Mouse (Mus musculus): Measurements from ENCODE around the gene Lama4. TPM values are rescaled to one million over a fixed set of nuclear protein-coding genes. Genes with fewer than 3 reads are reported as not detected.
A peak's percentile ranks its signal among the peaks of the same experiment; 100 is the strongest.

Lama4 gene
- 83.9 and 85.8 TPM in 2 replicates for polyA plus RNA-seq (2015; fragmentation: Nextera tagmentation; extraction: Ambion mirVana)

DNA sequence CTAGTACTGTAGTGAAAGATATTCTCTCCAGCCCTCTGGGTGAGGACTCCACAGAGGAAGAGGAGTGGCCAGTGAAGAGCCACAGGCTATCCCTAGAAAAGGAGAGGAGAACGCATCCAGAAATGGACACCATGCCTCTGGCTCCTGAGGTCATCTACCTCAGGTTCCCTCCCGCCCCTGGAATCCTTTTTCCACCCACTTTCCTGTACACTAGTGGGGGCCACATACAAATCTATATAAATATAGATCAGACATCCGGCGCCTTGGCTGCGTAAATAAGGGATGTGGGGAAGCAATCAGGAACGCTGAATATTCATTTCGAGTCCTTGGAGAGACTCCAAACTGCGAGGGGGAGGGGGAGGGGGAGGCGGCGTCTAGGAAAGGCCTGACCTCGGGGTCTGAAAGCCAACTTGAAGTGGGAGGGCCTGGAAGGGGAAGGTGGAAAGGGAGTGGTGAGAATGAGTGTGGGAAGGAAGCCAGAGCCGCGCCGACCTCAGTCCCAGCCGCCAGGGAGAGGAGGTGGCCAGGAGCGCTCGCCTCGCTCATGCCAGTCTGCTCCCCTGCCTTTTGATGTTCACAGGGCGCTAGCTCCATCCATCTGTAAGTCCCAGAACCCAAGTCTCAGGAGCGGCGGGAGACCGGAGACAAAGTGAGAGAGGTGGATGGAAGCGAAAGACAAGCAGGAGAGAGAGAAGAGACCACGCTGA lies at the start of gene Lama4:
Gene Lama4, plus strand, starts transcription at position 441 of the 707 bp plus-strand sequence.
- peak within 1 kb of the TSS; percentile 88 for H3K27ac ChIP-seq

GRCm38 (mm10) chr10:38916027-38916617 lies 49.2 kb upstream of the Lama4 start:
- Histone ChIP-seq H3K27me3 (no peaks in the 10 kb centered on the region), H3K9ac (no peak overlapping the region), H3K27ac (no peak overlapping the region), H3K4me1 (0 out of 2 replicates have a peak, but pooled peaks cover 5% of the 10 kb centered on the region), H3K9me3 (no peaks in the 10 kb centered on the region), H3K4me3 (no peak overlapping the region), H3K36me3 (no peaks in the 10 kb centered on the region), H3K4me2 (no peak overlapping the region)
- WGBS = 44% methylated on average over 4 of the region's 4 CpGs
- ATAC-seq (ENCODE audit: insufficient number of reproducible peaks, low FRiP score, low TSS enrichment, low read depth) = no peak

More for the DNA sequence above, at the start of gene Lama4:
- H3K36me3 ChIP-seq = no peaks in the 10 kb centered on the region
- peak; percentile 83 for ATAC-seq (ENCODE audit: insufficient number of reproducible peaks, low FRiP score, low TSS enrichment, low read depth)
- WGBS = 3% methylated on average over 24 of the region's 24 CpGs
- H3K4me3 ChIP-seq = peak within 1 kb of the TSS; percentile 52
- H3K9ac ChIP-seq = peak within 1 kb of the TSS; percentile 49
- peak within 1 kb of the TSS; percentile 54 for H3K4me2 ChIP-seq
- H3K4me1 ChIP-seq = peaks cover 30% of the 10 kb centered on the region
- H3K27me3 ChIP-seq = no peaks in the 10 kb centered on the region
- no peaks in the 10 kb centered on the region for H3K9me3 ChIP-seq

- Histone ChIP-seq H3K9ac (no peak overlapping the region), H3K36me3 (no peaks in the 10 kb centered on the region), H3K9me3 (no peaks in the 10 kb centered on the region), H3K4me2 (no peak overlapping the region), H3K27me3 (no peaks in the 10 kb centered on the region), H3K4me3 (no peak overlapping the region), H3K27ac (no peak overlapping the region), H3K4me1 (no peaks in the 10 kb centered on the region)
- WGBS = 83% methylated on average over 6 of the region's 6 CpGs
- ATAC-seq (ENCODE audit: insufficient number of reproducible peaks, low FRiP score, low TSS enrichment, low read depth) = no peak
These were observed 36.2 kb upstream of the Lama4 start for GRCm38 (mm10) chr10:38928940-38929697.

GRCm38 (mm10) chr10:38944701-38945100 lies 20.6 kb upstream of the Lama4 start:
- ATAC-seq (ENCODE audit: insufficient number of reproducible peaks, low FRiP score, low TSS enrichment, low read depth) = no peak
- no peak overlapping the region for H3K4me3 ChIP-seq
- no peaks in the 10 kb centered on the region for H3K9me3 ChIP-seq
- 44% methylated on average over 2 of the region's 2 CpGs for WGBS
- no peaks in the 10 kb centered on the region for H3K27me3 ChIP-seq
- no peak overlapping the region for H3K27ac ChIP-seq
- no peak overlapping the region for H3K9ac ChIP-seq
- no peaks in the 10 kb centered on the region for H3K4me1 ChIP-seq
- no peaks in the 10 kb centered on the region for H3K36me3 ChIP-seq
- H3K4me2 ChIP-seq = no peak overlapping the region

DNA sequence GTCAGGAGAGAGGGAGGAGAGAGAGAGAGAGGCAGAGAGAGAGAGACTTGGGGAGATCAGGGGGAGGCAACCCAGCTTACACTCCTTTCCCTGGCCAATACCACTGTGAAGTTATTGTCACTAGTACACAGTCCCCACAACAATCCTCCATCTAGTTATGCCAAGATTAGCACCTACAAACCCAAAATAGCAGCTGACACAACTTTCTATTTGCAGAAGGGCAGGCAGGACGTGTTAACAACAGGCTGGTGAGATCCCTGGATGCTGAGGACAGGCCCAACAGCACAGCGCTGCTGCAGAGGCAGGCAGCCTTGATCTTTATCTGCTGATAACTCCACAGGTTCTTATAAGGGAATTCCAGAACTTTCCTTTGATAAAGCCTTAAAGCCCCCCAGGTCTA lies 3.4 kb upstream of the Lama4 start:
- H3K9ac ChIP-seq = no peak overlapping the region
- no peaks in the 10 kb centered on the region for H3K36me3 ChIP-seq
- 33% methylated on average over 2 of the region's 2 CpGs for WGBS
- no peak overlapping the region for H3K27ac ChIP-seq
- H3K9me3 ChIP-seq = no peaks in the 10 kb centered on the region
- no peak for ATAC-seq (ENCODE audit: insufficient number of reproducible peaks, low FRiP score, low TSS enrichment, low read depth)
- H3K4me2 ChIP-seq = no peak overlapping the region
- H3K4me3 ChIP-seq = no peak overlapping the region
- peaks cover 15% of the 10 kb centered on the region for H3K4me1 ChIP-seq
- no peaks in the 10 kb centered on the region for H3K27me3 ChIP-seq

GRCm38 (mm10) chr10:38964719-38965074 lies 618 bp upstream of the Lama4 start:
- H3K36me3 ChIP-seq = no peaks in the 10 kb centered on the region
- peak overlapping the region; percentile 88 for H3K27ac ChIP-seq
- H3K9me3 ChIP-seq = no peaks in the 10 kb centered on the region
- peak; percentile 36; the same call in 1 of the 2 replicates for ATAC-seq (ENCODE audit: insufficient number of reproducible peaks, low FRiP score, low TSS enrichment, low read depth)
- H3K27me3 ChIP-seq = no peaks in the 10 kb centered on the region
- H3K9ac ChIP-seq = no peak overlapping the region
- H3K4me2 ChIP-seq = peak overlapping the region; percentile 54
- WGBS = 65% methylated on average over 4 of the region's 4 CpGs
- H3K4me3 ChIP-seq = no peak overlapping the region
- H3K4me1 ChIP-seq = peaks cover 30% of the 10 kb centered on the region

- Histone ChIP-seq H3K27ac (peak overlapping the region; percentile 88), H3K4me3 (peak overlapping the region; percentile 52), H3K4me2 (peak overlapping the region; percentile 54), H3K36me3 (no peaks in the 10 kb centered on the region), H3K4me1 (peaks cover 30% of the 10 kb centered on the region), H3K27me3 (no peaks in the 10 kb centered on the region), H3K9me3 (no peaks in the 10 kb centered on the region), H3K9ac (peak overlapping the region; percentile 49)
- 5% methylated on average over 14 of the region's 14 CpGs for WGBS
- ATAC-seq (ENCODE audit: insufficient number of reproducible peaks, low FRiP score, low TSS enrichment, low read depth) = peak; percentile 37; the same call in 1 of the 2 replicates
These were observed 542 bp downstream of the Lama4 start for GRCm38 (mm10) chr10:38965857-38966256.

DNA sequence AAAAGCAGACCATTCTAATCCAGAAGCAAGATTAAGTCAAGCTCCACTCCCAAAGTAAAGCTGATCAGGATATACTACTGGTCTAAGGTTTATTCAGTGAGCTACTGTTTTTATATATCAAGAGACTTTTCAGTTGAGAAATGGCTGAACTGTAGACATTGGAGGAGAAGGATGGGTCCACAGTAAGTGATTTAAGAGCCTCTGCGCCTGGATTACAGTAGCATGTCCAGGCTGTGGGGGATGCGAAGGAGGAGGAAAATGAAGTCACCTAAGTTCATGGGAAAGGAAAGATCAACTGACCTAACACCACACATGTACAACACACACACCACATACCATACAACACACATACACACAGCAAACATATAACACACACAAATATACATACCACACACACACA lies 1.3 kb downstream of the Lama4 start:
- peak overlapping the region; percentile 88; the same call in 1 of the 2 replicates for H3K27ac ChIP-seq
- 65% methylated on average over 2 of the region's 2 CpGs for WGBS
- no peak for ATAC-seq (ENCODE audit: insufficient number of reproducible peaks, low FRiP score, low TSS enrichment, low read depth)

DNA sequence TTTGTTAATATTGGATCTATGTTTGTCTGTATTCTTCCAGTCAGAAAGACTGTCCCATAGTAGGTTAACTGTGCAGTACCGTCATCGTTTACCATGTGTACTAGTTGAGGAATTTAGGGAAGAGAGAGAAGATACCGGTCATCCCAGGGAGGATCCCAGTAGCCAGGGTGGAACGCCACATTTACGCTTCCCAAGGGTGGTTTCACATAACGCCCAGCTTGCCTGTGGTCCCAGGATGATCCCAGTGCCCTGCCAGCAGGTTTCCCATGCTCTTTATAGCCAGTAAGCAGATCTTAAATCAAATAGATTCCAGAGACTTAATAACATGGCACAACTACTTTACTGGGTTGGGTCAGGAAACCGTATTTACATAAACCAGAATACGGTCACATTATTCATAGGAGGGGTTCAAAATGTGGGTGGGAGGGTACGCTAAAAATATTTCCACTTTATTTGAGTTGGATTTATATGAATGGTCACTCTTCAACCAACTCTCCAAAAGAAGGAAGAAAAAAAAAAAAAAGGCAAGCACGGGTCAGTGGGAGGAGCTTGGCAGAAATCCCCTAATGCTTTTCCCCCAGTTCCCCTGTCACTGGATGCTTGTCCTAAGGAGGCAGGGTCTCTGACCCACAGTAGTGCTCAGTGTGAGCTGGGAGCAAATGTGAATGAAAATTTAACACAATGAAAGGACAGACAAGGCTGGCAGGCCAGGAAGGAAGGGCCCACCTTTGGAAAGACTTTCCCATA lies 3.2 kb downstream of the Lama4 start:
- no peak for ATAC-seq (ENCODE audit: insufficient number of reproducible peaks, low FRiP score, low TSS enrichment, low read depth)

More for the DNA sequence above, 1.3 kb downstream of the Lama4 start:
- Histone ChIP-seq H3K4me3 (peak overlapping the region; percentile 52), H3K36me3 (no peaks in the 10 kb centered on the region), H3K4me1 (peaks cover 30% of the 10 kb centered on the region), H3K9ac (no peak overlapping the region), H3K9me3 (no peaks in the 10 kb centered on the region), H3K4me2 (peak overlapping the region; percentile 54), H3K27me3 (no peaks in the 10 kb centered on the region)

GRCm38 (mm10) chr10:38969543-38969942 lies 4.2 kb downstream of the Lama4 start:
- peaks cover 34% of the 10 kb centered on the region for H3K4me1 ChIP-seq
- H3K9ac ChIP-seq = no peak overlapping the region
- peak overlapping the region; percentile 49; the same call in 1 of the 2 replicates for H3K4me2 ChIP-seq
- H3K27me3 ChIP-seq = no peaks in the 10 kb centered on the region
- H3K27ac ChIP-seq = peak overlapping the region; percentile 19; the same call in 1 of the 2 replicates
- peaks cover 5% of the 10 kb centered on the region; the same call in 1 of the 2 replicates for H3K36me3 ChIP-seq
- no peak overlapping the region; the same call in 1 of the 2 replicates for H3K4me3 ChIP-seq
- ATAC-seq (ENCODE audit: insufficient number of reproducible peaks, low FRiP score, low TSS enrichment, low read depth) = no peak
- whole genome bisulfite sequencing = 73% methylated on average over 2 of the region's 2 CpGs
- H3K9me3 ChIP-seq = no peaks in the 10 kb centered on the region

More for the DNA sequence above, 3.2 kb downstream of the Lama4 start:
- peak overlapping the region; percentile 49 for H3K4me2 ChIP-seq
- no peaks in the 10 kb centered on the region for H3K27me3 ChIP-seq
- H3K4me1 ChIP-seq = peaks cover 32% of the 10 kb centered on the region
- no peak overlapping the region for H3K9ac ChIP-seq
- peak overlapping the region; percentile 67 for H3K27ac ChIP-seq
- no peaks in the 10 kb centered on the region for H3K36me3 ChIP-seq
- WGBS = 42% methylated on average over 10 of the region's 10 CpGs
- H3K9me3 ChIP-seq = no peaks in the 10 kb centered on the region
- peak overlapping the region; percentile 33 for H3K4me3 ChIP-seq

DNA sequence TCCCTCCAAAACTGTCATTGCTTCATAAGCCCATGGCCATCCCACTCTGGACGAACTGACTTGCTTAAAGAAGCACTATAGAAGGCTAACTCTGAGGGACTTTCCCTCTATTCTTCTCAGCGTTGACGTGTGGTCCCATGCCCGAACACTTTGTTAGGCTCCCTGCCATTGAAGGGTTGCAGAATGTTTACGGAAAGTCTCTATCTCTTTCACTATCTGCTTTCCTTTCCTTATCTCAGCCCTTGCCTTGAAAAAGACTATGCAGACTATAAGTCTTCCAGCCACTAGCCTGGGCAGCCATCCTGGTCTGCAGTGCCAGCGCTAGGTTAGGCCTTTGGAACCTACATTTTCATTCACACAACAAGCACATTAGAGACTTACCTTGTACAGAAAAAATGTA lies 4.7 kb downstream of the Lama4 start:
- peaks cover 6% of the 10 kb centered on the region; the same call in 1 of the 2 replicates for H3K36me3 ChIP-seq
- WGBS = 82% methylated on average over 6 of the region's 6 CpGs
- H3K27ac ChIP-seq = no peak overlapping the region
- H3K9me3 ChIP-seq = no peaks in the 10 kb centered on the region
- ATAC-seq (ENCODE audit: insufficient number of reproducible peaks, low FRiP score, low TSS enrichment, low read depth) = no peak
- H3K4me3 ChIP-seq = no peak overlapping the region
- H3K9ac ChIP-seq = no peak overlapping the region
- peaks cover 30% of the 10 kb centered on the region for H3K4me1 ChIP-seq
- no peaks in the 10 kb centered on the region for H3K27me3 ChIP-seq
- no peak overlapping the region for H3K4me2 ChIP-seq

All from limb, embryonic 15.5 days (tissue).